Mouse (Mus musculus): ENCODE data around the gene Bloc1s4.
A peak's percentile ranks its signal among the peaks of the same experiment; 100 is the strongest.

Bloc1s4 gene

DNA sequence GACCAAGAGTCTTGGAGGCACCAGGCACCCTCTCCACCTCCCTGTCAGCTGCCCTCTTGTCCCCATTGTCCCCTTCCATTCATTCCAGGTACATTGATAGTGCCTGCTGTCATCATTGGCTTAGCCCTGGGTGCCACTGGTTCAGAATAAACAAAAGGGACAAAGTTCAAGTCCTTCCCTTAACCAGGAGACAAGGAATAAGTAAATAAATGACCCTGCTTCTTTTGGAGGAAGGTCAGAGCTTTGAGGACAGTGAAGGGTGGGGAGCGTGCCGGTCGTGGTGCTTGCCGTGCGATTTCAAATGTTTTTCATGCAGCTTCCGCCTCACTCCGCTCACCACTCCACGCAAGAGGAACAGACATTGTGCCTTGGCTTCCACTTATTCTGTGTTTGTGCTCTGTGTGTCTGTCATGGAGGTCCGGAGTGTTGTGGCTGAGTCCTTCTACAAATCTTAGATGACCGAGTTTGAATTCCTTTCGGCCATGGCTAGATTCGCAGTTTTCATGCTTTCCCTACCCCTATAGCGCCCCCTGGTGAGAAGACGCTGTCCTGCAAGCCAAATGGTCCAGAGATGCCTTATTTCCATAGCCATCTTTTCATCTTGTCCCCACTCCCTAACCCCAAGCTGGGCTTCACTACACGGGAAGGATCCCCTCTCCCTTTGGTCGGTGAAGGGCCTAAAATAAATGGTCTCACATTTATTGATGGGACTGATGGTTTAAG is 6.2 kb downstream of the Bloc1s4 start:
- DNase-seq (ENCODE audit: low read depth in 1 of 2, low spot score in 2 of 2): peak; percentile 47 to 71

DNA sequence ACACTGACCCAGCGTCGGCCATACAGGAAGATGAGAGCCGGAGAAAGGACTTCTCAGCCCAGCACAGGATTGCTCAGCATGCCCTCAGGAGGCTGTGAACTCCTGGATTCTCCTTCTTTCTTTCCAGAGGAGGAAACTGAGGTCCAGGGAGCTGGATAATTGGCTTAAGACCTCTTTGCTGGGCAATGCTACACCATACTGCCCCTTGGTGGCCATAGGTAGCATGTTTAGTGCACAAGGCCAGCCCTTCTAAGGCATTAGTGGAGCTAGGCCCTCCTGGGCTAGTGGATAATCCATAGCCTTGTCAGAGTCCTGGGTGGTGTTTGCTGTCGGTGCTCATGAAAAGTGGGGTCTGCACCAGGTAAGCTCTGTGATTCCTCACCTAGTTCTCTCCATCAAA is 8.6 kb downstream of the Bloc1s4 start:
- no peak for DNase-seq (ENCODE audit: low read depth in 1 of 2, low spot score in 2 of 2)

DNA sequence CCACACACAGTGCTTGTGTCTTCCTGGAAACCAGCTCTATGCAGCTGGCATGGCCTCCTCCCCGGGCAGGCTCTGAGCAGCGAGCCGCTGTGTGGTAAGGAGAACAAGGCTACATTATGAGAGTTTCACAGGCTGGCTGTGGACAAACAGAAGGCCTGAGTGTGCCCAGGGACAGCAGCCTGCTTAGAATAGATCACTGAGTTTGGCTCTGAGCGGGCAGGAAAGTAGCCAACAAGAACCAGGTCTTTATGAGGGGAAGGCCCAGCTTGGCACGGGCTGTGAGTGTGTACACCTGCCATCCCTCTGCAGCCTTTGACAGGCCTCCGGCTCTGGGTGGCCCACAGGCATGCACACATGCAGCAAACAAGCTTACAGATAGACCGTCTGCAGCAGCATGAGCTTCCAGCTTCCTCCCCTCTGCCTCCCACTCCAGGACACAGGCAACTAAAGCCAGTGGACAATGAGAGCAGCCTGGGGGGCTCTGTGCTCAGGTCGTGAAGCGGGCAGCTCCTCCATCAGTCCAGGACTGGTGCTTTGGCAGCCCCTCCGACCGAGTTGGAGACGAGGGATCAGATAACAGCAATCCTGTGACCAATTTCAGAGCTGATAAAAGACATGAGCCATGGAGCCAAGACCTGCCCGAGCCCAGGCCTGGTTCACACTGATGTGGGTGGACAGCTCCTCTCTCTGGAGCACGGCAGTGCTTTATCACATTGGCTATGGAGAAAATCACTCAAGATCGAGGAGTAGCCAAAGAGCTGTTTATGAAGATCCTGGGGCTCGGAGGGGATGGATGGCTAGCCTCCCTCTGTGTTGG is 9.4 kb downstream of the Bloc1s4 start:
- no peak for DNase-seq (ENCODE audit: low read depth in 1 of 2, low spot score in 2 of 2)

DNA sequence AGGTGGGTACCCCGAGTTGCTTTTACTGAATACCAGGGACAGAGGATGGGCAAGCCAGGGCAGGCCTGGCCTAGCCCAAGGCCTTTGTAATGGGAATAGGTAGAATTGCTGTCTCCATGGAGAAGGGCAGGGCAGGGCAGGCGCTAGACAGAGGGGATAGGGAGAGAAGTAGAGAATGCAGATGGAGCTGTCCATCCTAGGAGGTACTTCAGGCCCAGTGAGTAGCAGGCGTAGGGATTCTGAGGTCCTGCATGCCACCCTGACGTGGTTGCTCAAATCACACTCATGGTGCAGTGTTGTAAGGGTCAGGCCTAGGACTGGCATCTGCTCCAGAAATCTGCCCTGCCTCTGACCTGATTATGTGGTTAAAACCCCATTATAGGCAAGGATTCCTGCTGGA is 10.7 kb downstream of the Bloc1s4 start:
- DNase-seq (ENCODE audit: low read depth in 1 of 2, low spot score in 2 of 2): no peak

DNA sequence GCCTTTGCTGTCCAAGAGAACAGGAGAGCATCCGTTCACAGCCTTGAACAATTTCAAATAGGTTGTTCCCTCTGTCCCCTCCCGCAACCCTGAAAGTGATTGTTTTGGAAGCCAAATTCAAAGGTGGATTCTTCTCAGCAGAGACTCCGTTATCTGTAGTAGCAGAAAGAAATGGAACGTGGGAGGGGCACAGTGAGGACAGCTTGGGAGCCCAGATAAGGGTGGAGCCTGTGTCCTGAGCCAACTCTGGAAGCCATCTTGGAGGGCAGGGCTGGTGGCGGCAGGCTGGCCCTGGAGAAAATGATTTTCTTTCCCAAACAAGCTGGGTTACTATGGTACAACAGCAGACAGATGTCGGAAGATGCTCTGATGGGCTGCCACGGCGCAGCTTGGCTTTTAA is 12.4 kb downstream of the Bloc1s4 start:
- DNase-seq (ENCODE audit: low read depth in 1 of 2, low spot score in 2 of 2): no peak

DNA sequence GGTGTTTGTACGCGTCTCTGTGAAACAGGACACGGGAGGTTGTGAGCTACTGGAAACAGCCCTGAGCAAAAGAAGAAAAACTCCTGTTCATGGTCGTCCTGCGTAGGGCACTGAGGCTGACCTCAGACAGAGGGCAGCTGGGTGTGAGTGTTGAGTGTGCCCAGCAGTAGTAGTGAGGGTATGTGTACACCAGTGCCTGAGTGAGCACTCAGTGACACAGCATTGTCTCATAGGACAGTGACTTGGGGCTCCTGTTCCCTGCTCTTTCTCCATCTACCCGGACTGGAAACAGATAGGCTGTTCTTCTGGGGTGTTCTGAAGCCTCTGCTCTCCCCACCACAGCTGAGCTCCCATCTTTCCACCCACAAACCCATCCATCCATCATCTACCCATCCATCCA is 13.3 kb downstream of the Bloc1s4 start:
- DNase-seq (ENCODE audit: low read depth in 1 of 2, low spot score in 2 of 2): no peak

DNA sequence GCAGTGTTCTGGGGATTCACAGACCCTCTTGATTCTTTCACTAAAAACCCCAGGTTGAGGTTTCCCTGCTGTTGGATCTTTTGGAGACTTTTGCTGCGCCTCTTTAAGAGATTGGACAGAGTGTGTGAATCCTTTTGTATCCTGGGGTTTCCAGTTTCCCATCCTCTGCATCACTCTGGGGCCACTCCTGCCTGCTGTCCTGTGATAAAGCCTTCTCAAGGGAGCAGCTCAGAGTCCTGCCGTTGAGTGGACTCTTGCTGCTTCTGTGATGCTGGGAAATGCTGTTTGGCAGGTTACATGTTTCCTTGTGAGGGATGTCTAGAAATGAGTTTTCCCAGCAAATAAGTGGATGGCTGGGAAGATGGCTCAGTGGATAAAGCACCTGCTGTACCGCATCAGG is 15.0 kb downstream of the Bloc1s4 start:
- DNase-seq (ENCODE audit: low read depth in 1 of 2, low spot score in 2 of 2): no peak

DNA sequence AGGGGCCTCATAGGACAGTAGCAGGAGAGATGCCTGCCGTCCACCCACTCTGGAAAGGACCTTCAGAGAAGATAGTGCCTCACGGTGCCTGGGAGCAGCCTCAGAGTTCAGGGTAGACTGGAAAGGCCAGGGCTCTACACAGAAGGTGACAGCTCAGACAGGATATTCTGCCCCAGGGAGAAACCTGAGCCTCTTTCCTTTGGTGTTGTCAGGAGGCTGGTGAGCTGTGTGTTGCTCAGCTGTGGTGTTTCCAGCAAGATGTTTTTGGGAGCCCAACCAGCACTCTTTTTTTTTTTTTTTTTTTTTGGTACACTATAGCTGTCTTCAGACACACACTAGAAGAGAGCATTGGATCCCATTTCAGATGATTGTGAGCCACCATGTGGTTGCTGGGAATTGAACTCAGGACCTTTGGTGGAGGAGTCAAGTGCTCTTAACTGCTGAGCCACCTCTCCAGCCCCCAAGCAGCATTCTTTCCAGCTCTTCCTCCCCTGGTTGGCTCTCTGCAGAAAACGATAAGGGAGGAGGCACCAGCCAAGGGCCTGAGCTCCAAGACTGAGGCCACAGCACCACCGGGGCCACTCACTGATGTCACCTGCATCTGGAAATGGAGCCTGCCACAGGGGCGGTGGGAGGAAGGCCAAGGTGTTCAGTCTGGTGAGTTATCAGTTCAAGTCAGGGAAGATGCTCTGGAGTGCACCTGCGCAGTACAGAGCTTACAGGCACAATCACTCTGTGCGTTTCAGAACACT is 16.4 kb downstream of the Bloc1s4 start:
- DNase-seq (ENCODE audit: low read depth in 1 of 2, low spot score in 2 of 2): no peak

DNA sequence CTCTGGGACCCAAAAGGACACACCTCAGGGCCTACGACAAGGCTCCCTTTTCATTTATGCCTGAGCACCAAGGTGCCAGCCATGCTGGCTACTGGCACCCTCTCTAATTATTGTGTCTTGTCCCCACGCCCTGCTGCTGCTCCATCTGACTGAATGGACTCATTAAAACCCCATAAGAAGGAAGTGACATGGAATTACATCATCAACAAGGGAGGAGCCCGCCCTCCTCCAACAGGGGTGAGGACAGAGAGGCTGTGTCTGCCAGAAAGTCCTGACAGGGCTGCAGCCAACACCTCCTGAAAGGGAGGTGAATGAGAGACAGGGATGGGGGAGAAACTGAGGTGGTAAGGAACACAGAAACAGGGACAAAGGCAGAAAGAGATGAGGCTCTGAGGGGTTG is 17.8 kb downstream of the Bloc1s4 start:
- peak in 1 of 2 experiments; percentile 33 for DNase-seq (ENCODE audit: low read depth in 1 of 2, low spot score in 2 of 2)

DNA sequence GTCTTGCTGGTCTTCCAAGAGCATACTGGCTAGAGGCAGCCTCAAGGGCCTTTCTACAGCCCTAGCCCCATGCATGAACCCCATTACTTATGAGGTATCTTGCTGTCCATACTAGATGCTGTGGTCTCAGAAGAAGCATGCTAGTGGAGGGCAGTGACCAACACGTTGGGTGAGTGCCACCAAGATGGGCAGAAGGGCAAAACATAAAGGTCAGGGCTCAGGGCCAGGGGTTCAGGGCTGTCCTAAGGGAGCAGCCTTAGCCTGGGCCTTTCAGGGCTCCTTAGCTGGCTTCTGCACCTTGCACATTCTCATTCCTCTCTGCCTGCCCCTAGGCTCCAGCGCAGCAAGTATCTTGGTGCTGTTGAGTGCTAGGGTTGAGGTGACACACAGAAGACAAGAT is 18.5 kb downstream of the Bloc1s4 start:
- no peak for DNase-seq (ENCODE audit: low read depth in 1 of 2, low spot score in 2 of 2)

DNA sequence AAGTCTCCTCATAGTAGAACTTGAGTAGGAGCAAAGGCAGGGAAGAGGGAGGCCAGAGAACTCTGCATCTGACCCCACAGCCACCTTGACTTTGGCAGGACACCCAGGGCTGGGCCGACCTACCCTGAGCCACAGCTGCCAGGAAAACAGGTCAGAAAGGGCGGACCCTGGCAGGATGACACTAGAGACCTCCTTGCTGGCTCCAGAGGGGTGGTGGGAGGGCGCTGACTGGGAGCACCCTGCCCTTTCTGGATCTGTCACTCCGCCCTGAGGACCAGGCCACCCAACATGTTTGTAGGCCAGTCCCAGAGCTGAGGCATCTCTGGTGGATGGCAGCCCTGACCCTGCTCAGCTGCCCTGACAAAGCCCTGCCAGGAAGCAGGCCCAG is 19.4 kb downstream of the Bloc1s4 start:
- DNase-seq (ENCODE audit: low read depth in 1 of 2, low spot score in 2 of 2): no peak

DNA sequence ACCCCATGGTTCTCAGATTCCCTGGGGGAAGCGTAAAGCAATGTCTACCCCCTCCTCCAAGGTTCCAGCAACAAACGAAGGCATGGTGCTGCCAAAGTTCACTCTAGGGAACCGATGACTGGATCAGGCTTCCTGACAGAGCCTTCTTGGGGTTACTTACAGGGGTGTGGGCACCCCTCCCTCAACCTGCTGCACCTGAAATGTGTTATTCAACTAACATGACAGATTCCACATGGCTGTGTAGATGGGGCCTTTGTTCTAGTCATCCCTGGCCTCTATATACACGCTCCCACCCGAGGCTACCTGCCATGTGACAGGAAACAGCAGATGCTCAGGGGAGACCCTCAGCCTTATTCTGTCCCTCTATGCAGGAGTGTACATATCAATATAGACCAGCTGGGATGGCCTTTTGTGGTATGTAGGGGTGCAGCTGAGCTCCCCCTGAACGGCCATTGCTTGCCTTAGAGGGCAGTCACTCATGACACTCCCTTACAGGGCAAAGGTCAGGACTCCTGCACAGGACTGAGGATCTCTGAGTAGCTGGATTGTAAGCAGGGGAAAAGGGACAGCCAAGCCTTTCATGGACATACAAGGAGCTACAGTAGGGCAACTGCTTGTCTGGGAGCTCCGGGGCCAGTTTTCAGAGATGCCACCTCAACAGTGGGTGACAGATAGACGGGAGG is 19.9 kb downstream of the Bloc1s4 start:
- DNase-seq (ENCODE audit: low read depth in 1 of 2, low spot score in 2 of 2): no peak

DNA sequence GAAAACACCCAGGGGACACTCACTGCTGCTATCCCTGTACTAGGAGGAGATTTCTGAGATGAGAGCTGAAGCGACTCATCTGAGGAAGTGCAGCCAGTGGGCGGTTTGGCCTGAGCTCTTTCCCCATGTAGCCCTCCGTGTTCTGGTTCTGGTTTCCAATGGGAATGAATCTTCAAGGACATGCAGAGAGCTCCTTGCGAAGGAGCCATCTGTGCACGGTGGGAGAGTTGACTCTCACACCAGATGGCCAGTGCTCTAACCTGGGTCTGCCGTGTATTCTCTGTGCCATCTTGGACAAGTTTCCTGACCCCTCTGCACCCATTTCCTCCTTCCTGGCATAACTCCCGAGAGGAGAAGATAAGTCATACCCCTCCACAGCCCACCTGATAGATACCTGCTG is 20.7 kb downstream of the Bloc1s4 start:
- no peak for DNase-seq (ENCODE audit: low read depth in 1 of 2, low spot score in 2 of 2)

DNA sequence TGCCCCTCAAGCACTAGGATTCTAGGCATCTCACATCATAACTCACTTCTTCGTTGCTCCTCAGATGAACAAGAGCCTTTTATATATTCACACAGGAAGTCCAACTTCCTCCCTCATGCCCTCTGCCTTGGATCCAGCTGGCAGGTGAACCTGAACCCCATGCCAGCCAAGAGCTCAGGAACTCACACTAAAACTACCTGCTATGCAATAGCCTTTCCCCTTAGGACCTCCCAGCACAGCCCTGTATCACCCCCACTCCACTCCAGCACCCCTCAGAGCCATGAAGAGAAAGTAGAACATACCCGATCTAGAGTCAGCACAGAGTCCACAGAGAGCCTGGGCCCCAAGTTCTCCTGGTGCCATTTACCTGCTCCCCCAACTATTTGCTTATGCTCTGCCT is 21.3 kb downstream of the Bloc1s4 start:
- no peak for DNase-seq (ENCODE audit: low read depth in 1 of 2, low spot score in 2 of 2)

DNA sequence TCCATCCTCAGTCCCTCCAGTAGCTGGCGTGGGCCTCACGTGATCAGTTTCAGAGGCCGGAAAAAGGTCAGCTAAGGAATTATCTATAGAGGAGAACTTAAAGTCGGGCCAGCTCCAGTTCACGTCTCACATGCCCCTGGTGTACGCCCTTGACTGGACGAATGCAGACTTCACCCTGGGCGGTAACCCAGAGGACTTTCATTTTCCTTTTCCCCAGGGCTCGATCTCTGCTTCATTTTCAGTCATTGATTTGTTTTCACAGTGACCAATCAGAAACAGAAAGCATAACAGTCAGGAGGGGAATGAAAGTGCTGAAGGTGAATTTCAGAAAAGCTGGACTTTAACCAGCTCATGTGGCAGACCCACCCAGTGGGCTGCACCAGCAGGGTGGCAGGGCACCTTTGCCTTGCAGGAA is 22.1 kb downstream of the Bloc1s4 start:
- peak in 1 of 2 experiments; percentile 32 for DNase-seq (ENCODE audit: low read depth in 1 of 2, low spot score in 2 of 2)

DNA sequence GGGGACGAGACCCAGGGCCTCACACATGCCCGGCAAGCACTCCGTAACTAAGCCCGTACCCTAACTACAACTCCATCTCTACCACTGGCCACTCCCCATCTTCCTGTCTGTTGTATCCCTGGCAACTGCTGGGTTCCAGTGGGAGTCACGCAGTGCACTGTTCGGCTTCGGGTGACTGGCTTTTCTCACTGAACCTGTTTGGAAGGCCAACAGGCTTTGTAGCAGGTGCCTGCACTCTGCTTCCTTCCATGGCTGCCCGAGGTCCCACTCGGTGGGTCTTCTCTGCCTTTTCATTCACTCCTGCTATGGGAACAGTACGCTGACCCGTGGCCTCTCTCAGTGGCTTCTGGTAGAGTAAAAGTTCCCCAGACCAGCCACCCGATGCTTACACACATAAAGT is 22.6 kb downstream of the Bloc1s4 start:
- no peak for DNase-seq (ENCODE audit: low read depth in 1 of 2, low spot score in 2 of 2)

DNA sequence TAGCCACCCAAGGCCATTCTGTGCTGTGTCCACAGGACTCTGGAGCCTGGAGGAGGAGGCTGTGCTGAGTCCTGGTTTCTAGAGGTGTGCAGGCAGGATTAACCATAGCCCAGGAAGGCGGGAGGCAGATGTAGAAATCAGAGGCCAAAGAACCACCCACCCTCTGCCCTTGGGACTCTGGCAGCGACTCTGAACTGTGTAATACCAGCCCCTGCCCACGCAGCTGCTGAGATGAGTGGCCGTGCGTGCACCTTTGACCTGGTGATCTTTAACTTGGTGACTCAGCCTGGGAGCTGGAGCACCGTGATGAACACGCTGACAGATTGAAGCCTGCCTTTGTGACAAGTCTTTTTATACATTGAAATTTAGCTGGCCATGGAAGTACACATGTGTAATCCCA is 24.2 kb downstream of the Bloc1s4 start:
- DNase-seq (ENCODE audit: low read depth in 1 of 2, low spot score in 2 of 2): no peak

DNA sequence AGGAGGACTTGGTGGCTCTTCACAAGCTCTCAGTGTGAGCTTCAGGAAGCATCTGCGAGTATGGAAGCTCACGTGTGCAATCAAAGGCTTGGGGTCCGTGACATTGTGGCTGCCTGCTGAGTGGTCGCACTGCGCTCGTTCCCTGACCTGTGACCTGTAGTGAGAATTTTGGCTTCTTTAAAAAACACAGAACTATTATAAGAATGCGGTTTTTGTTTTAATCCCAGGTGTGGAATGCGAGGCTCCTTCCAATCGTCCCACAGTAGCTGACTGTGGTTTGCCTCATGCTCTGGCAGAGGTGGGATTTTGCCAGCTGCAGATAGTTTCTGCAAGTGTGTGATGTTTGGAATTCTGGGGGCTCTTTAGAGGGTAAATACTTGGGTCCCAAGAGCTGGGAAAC is 25.1 kb downstream of the Bloc1s4 start:
- DNase-seq (ENCODE audit: low read depth in 1 of 2, low spot score in 2 of 2): no peak

DNA sequence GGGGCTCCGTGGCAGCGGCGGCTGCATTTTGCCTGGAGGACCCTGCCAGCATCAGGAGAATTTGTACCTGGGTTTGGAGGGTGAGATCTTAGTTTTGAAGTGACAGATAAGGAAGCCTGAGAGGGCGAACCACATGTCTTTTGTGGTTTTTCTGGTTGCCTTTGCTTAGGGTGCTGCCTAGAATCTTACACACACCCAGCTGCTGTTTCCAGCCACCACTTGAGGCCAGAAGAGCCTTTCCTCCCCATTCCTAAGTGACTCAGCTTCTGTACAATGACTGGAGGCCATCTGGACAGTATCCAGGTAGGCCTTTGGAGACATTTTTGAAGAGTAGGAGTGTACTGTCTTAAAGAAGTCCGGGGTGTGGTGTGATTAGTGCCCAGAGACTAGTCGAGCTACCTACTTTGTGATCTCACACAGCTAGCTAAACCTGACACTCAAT is 26.0 kb downstream of the Bloc1s4 start:
- no peak for DNase-seq (ENCODE audit: low read depth in 1 of 2, low spot score in 2 of 2)

DNA sequence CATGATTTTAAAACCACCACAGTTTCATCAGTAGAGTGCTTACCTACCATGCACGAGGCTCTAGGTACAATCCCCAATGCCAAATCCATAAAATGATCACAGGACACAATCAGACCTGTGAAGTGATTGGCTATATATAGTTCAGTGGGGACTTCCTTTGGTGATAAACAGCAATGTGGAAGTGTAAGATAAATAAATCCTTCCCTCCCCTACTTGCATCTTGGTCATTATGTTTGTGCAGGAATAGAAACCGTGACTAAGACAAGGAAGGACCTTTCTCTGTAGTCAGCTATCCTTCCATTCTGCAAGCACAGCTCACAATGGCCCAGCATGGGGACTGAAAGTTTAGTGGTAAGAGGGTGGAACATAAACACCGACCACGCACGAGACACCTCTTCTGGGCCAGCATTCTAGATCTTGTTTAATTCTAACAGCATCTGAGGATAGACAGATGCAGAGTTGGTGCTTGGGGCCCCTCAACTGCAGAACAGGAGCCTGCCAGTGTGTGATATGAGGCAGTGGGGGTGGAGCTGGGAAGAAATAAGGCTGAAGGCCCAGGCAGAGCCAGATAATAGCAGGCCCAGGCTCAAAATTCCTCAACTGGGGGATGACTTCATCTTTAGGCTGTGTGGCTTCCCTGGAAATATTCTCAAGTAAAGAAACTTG is 27.6 kb downstream of the Bloc1s4 start:
- DNase-seq (ENCODE audit: low read depth in 1 of 2, low spot score in 2 of 2): no peak

DNA sequence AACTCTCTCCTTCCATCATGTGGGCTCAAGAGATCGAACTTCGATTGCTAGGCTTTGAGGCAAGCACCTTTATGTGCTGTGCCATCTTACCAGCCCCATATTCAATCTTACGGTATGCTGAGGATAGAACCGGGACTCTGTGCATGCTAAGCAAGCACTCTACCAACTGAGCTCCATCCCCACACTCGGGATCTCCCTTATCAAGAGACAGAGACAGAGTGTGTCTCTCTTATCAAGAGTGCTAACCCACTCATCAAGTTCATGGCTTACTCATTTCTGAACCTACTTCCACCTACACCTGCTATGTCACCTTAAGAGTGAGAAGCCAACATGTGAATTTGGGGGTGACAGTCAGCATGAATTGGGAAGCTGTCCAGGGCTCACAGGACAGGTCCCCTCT is 28.2 kb downstream of the Bloc1s4 start:
- DNase-seq (ENCODE audit: low read depth in 1 of 2, low spot score in 2 of 2): no peak
